ENCODE assay signal across 22 mouse cellular contexts in the genomic region with DNA sequence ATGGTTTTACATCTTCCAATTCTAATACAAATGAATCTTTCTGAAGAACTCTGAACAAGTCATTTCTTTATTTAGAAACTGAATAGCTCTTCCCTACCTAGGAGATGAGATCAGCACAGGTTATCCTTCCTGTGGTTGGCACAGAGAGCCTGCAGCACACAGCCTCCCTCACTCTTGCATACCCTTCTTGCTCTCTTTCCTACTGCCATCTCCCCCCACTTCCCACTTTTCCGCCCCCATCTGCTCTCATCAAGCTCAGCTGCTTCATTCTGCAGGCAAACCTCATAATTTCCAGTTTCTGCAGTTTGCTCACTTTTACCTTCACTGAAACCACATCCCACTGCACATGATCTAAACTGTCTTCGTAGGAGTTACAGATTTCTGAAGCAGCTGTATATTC. TPM values are rescaled to one million over a fixed set of nuclear protein-coding genes. Genes with fewer than 3 reads are reported as not detected.
DNase-seq lines count a peak whose midpoint lies in the region; ATAC-seq lines count a peak whose summit lies in the region.
"Had no signal": no experiment of that assay in that cellular context is flagged by ENCODE, and none has a peak within 500 bp of the region (broad histone marks: within the 10 kb centered on the region; RNA-seq: fewer than 3 reads in every experiment).

No protein-coding gene starts in this region.

- H3K9ac ChIP-seq in forebrain, embryonic 16.5 days (replicated peaks; ENCODE audit: low read depth, low read length), result no peak overlapping the region
- no peak overlapping the region for H3K9ac ChIP-seq in forebrain, embryonic 14.5 days (ENCODE audit: low read length)
- H3K9ac ChIP-seq: heart, embryonic 13.5 days; limb, embryonic 13.5 days; liver, embryonic 14.5 days; neural tube, embryonic 12.5 days had no signal

- H3K4me1 ChIP-seq in forebrain, embryonic 16.5 days (replicated peaks; ENCODE audit: control insufficient read depth, insufficient read depth, low read length), result peaks cover 8% of the 10 kb centered on the region; the same call in 1 of the 2 replicates
- H3K4me1 ChIP-seq in forebrain, embryonic 14.5 days (ENCODE audit: control insufficient read depth, insufficient read depth, low read length), result peaks cover 4% of the 10 kb centered on the region; the same call in 1 of the 2 replicates
- peaks cover 57% of the 10 kb centered on the region for H3K4me1 ChIP-seq in megakaryocyte, embryonic 14.5 days
- H3K4me1 ChIP-seq: embryonic facial prominence, embryonic 10.5 days; limb, embryonic 13.5 days; midbrain, embryonic 10.5 days; neural tube, embryonic 12.5 days had no signal

- H3K36me3 ChIP-seq in forebrain, embryonic 16.5 days (ENCODE audit: control insufficient read depth, insufficient read depth), result no peaks in the 10 kb centered on the region
- H3K36me3 ChIP-seq in forebrain, embryonic 14.5 days (ENCODE audit: control insufficient read depth, insufficient read depth, low read length), result no peaks in the 10 kb centered on the region
- H3K36me3 ChIP-seq in megakaryocyte, embryonic 14.5 days (replicated peaks; ENCODE audit: low read length), result no peaks in the 10 kb centered on the region
- H3K36me3 ChIP-seq: embryonic facial prominence, embryonic 10.5 days; heart, embryonic 13.5 days; limb, embryonic 13.5 days; midbrain, embryonic 10.5 days; neural tube, embryonic 12.5 days had no signal

- 72% methylated on average over 2 of the region's 2 CpGs for WGBS in forebrain, embryonic 16.5 days
- WGBS in forebrain, embryonic 14.5 days, result 70% methylated on average over 2 of the region's 2 CpGs

- H3K27ac ChIP-seq in forebrain, embryonic 16.5 days (ENCODE audit: low read length), result peak overlapping the region; percentile 10; the same call in 1 of the 2 replicates
- no peak overlapping the region for H3K27ac ChIP-seq in forebrain, embryonic 14.5 days (ENCODE audit: low read depth, low read length)
- H3K27ac ChIP-seq: embryonic facial prominence, embryonic 10.5 days; heart, embryonic 13.5 days; limb, embryonic 13.5 days; liver, embryonic 14.5 days; midbrain, embryonic 10.5 days; neural tube, embryonic 12.5 days had no signal

- H3K4me2 ChIP-seq in forebrain, embryonic 16.5 days (ENCODE audit: low read length), result no peak overlapping the region
- H3K4me2 ChIP-seq in forebrain, embryonic 14.5 days (ENCODE audit: low read length), result no peak overlapping the region
- H3K4me2 ChIP-seq: heart, embryonic 13.5 days; limb, embryonic 13.5 days; neural tube, embryonic 12.5 days had no signal

- no peaks in the 10 kb centered on the region for H3K9me3 ChIP-seq in forebrain, embryonic 16.5 days (ENCODE audit: control insufficient read depth, low read length)
- H3K9me3 ChIP-seq in forebrain, embryonic 14.5 days (replicated peaks; ENCODE audit: control insufficient read depth, low read length), result no peaks in the 10 kb centered on the region
- no peaks in the 10 kb centered on the region for H3K9me3 ChIP-seq in megakaryocyte, embryonic 14.5 days
- H3K9me3 ChIP-seq: embryonic facial prominence, embryonic 10.5 days; heart, embryonic 13.5 days; limb, embryonic 13.5 days; midbrain, embryonic 10.5 days; neural tube, embryonic 12.5 days had no signal

- H3K27me3 ChIP-seq in forebrain, embryonic 16.5 days (replicated peaks; ENCODE audit: control insufficient read depth, insufficient read depth, low read length), result no peaks in the 10 kb centered on the region
- H3K27me3 ChIP-seq in forebrain, embryonic 14.5 days (replicated peaks; ENCODE audit: control insufficient read depth, insufficient read depth, low read length), result no peaks in the 10 kb centered on the region
- no peaks in the 10 kb centered on the region for H3K27me3 ChIP-seq in megakaryocyte, embryonic 14.5 days (replicated peaks)
- H3K27me3 ChIP-seq: heart, embryonic 13.5 days; limb, embryonic 13.5 days; neural tube, embryonic 12.5 days had no signal

- ATAC-seq in forebrain, embryonic 16.5 days, result no peak
- ATAC-seq in forebrain, embryonic 14.5 days, result no peak
- no peak for ATAC-seq in megakaryocyte, adult 5-6 weeks (ENCODE audit: poor library complexity, severe bottlenecking)
- ATAC-seq in granulocyte monocyte progenitor cell, adult 5-6 weeks (replicated peaks; ENCODE audit: poor library complexity, severe bottlenecking), result peak; percentile 43; the same call in 1 of the 2 replicates
- ATAC-seq: hindbrain, embryonic 16.5 days had no signal

- H3K4me3 ChIP-seq in forebrain, embryonic 16.5 days (replicated peaks; ENCODE audit: low read length), result no peak overlapping the region
- H3K4me3 ChIP-seq in forebrain, embryonic 14.5 days (ENCODE audit: low read depth, low read length), result no peak overlapping the region
- H3K4me3 ChIP-seq in megakaryocyte, embryonic 14.5 days (replicated peaks), result peak overlapping the region; percentile 59
- H3K4me3 ChIP-seq: embryonic facial prominence, embryonic 10.5 days; heart, embryonic 13.5 days; limb, embryonic 13.5 days; midbrain, embryonic 10.5 days; neural tube, embryonic 12.5 days had no signal

- no peak for DNase-seq in forebrain, embryonic 14.5 days (ENCODE audit: low spot score)
- peak; percentile 65 for DNase-seq in telencephalon, adult 2 months (ENCODE audit: low read depth, low spot score)
- DNase-seq in kidney, adult 18-20 months, result no peak
- DNase-seq in lung, adult 18-20 months, result no peak
- DNase-seq: adrenal gland, postnatal 36 days; heart, postnatal 36 days; kidney, adult 2 months; kidney, postnatal 25 days; lung, postnatal 10 days; right cerebral cortex, postnatal 14 days; thymus, postnatal 36 days had no signal

RNA-seq across cellular contexts. Expression of a gene that starts 42.6 kb away (rescaled TPM):
- polyA plus RNA-seq in forebrain, embryonic 16.5 days (2015; fragmentation: Nextera tagmentation; extraction: Ambion mirVana), result 20.1 and 23.7 TPM in 2 replicates
- polyA plus RNA-seq in forebrain, embryonic 14.5 days (2014; fragmentation: Nextera tagmentation; extraction: Ambion mirVana), result 12.6 and 14.3 TPM in 2 replicates
- 0.77 and 3.3 TPM in 2 replicates for polyA plus RNA-seq in megakaryocyte, embryonic 14.5 days (2012; ENCODE audit: insufficient read depth, low replicate concordance)
- 26.8 and 30.9 TPM in 2 replicates for total RNA-seq in megakaryocyte, adult 5-6 weeks (2015)
- total RNA-seq in megakaryocyte, adult 5-6 weeks (2017), result 15.6 and 20.2 TPM in 2 replicates
- 42.5 and 55.4 TPM in 2 replicates for total RNA-seq in granulocyte monocyte progenitor cell, adult 5-6 weeks (2014; fragmentation: Nextera tagmentation)
- total RNA-seq in granulocyte monocyte progenitor cell, adult 5-6 weeks (2017), result 15.5 and 17.5 TPM in 2 replicates
